Mouse (Mus musculus): Measurements from ENCODE around the gene Znrf4. TPM values are rescaled to one million over a fixed set of nuclear protein-coding genes. Genes with fewer than 3 reads are reported as not detected.
A peak's percentile ranks its signal among the peaks of the same experiment; 100 is the strongest.
"Not testable (repeated sequence)": the region's sequence is repeated elsewhere in the genome, so short reads cannot be mapped to it uniquely, and the experiment has no call there.

Gene Znrf4
- polyA plus RNA-seq, 1 experiment = not detected

DNA sequence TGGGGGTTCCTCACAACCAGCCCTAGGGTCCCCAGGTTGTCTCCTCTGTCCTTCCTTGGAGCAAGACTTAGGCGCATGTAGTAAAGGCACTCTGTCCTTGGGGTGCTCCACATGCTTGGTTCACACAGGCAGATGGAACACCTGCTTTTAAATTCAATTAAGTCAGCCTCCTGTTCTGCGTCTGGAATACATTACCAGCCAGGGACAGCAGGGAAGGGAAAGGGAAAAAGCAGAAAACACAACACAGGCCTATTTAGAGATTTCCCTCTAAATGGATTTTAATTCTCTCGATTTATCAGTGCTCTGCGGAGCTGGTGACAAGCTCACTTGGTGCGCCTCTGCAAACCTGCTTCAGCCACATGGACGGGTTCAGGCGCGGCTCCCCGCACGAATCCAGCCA lies 6.8 kb downstream of the Znrf4 start:
- H3K36me3 ChIP-seq (ENCODE audit: control insufficient read depth, insufficient read depth, low read length, poor library complexity, severe bottlenecking) = no peaks in the 10 kb centered on the region
- no peaks in the 10 kb centered on the region for H3K9me3 ChIP-seq (replicated peaks; ENCODE audit: control insufficient read depth, insufficient read depth, low read length, poor library complexity, severe bottlenecking)
- TF ChIP-seq CTCF (IDR thresholded peaks at IDR 0.05; ENCODE audit: low read depth, low read length) (no peak), POLR2A (IDR thresholded peaks at IDR 0.05; ENCODE audit: insufficient read depth, low read length) (no peak), EP300 (IDR thresholded peaks at IDR 0.05; ENCODE audit: insufficient read depth, low read depth, low read length) (no peak)
- H3K27ac ChIP-seq (ENCODE audit: insufficient read depth, low read length) = no peak overlapping the region
- no peak overlapping the region for H3K9ac ChIP-seq (ENCODE audit: low read depth, poor library complexity, severe bottlenecking)
- no peak overlapping the region for H3K4me3 ChIP-seq (ENCODE audit: low read depth, low read length)
- H3K4me1 ChIP-seq (ENCODE audit: control insufficient read depth, insufficient read depth, low read length) = peaks cover 8% of the 10 kb centered on the region
- H3K27me3 ChIP-seq (ENCODE audit: control insufficient read depth, insufficient read depth, low read length, poor library complexity, severe bottlenecking) = no peaks in the 10 kb centered on the region

DNA sequence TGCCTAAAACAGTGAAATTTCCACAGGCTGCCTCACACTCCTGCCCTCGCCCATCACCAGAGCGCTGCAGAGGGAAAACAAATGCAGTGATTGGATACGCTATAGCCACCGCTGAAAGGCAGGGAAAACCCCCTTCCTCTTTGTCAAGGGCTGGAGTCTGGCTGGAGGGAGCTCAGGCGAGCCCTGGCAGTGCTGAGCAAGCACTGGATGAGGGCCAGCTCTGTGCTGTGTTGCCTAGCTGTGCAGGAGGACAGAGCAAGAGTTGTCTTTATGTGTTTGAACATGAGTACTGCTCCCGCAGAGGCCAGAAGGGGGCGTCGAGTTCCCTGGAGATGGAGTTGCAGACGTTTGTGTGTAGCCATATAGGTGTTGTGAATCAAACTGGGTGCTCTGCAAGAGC lies 9.7 kb downstream of the Znrf4 start:
- Histone ChIP-seq H3K27me3 (ENCODE audit: control insufficient read depth, insufficient read depth, low read length, poor library complexity, severe bottlenecking) (no peaks in the 10 kb centered on the region), H3K27ac (ENCODE audit: insufficient read depth, low read length) (no peak overlapping the region), H3K4me3 (ENCODE audit: low read depth, low read length) (no peak overlapping the region), H3K9ac (ENCODE audit: low read depth, poor library complexity, severe bottlenecking) (no peak overlapping the region), H3K4me1 (ENCODE audit: control insufficient read depth, insufficient read depth, low read length) (peaks cover 4% of the 10 kb centered on the region), H3K9me3 (replicated peaks; ENCODE audit: control insufficient read depth, insufficient read depth, low read length, poor library complexity, severe bottlenecking) (no peaks in the 10 kb centered on the region), H3K36me3 (ENCODE audit: control insufficient read depth, insufficient read depth, low read length, poor library complexity, severe bottlenecking) (no peaks in the 10 kb centered on the region)
- no peak for TF ChIP-seq EP300 (IDR thresholded peaks at IDR 0.05; ENCODE audit: insufficient read depth, low read depth, low read length)
- TF ChIP-seq CTCF (IDR thresholded peaks at IDR 0.05; ENCODE audit: low read depth, low read length) = peak; percentile 76
- no peak for TF ChIP-seq POLR2A (IDR thresholded peaks at IDR 0.05; ENCODE audit: insufficient read depth, low read length)

GRCm38 (mm10) chr17:56501635-56502400 lies 10.4 kb downstream of the Znrf4 start:
- H3K9me3 ChIP-seq (replicated peaks; ENCODE audit: control insufficient read depth, insufficient read depth, low read length, poor library complexity, severe bottlenecking); H3K27me3 ChIP-seq (ENCODE audit: control insufficient read depth, insufficient read depth, low read length, poor library complexity, severe bottlenecking); H3K9ac ChIP-seq (ENCODE audit: low read depth, poor library complexity, severe bottlenecking); H3K27ac ChIP-seq (ENCODE audit: insufficient read depth, low read length); H3K4me3 ChIP-seq (ENCODE audit: low read depth, low read length); H3K36me3 ChIP-seq (ENCODE audit: control insufficient read depth, insufficient read depth, low read length, poor library complexity, severe bottlenecking); H3K4me1 ChIP-seq (ENCODE audit: control insufficient read depth, insufficient read depth, low read length): not testable (repeated sequence)

DNA sequence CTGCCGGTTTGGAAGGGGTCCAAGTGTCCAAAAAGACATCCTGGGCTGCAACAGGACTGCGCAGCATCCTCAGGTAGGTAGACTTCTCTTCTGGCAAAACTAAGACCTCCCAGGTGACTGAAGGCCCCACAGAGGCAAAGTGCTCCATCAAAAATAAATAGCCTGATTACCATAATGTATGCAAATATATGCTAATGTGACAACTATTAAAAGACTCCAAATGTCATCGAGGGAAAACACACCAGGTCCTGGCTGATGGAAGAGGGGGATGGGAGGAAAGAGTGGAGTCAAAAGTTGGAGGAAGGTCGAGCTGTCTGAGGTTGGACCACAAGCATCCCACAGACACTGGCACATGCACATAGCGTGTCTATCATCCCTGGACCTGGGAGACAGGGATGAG lies 13.0 kb downstream of the Znrf4 start:
- Histone ChIP-seq H3K27ac (ENCODE audit: insufficient read depth, low read length) (no peak overlapping the region), H3K36me3 (ENCODE audit: control insufficient read depth, insufficient read depth, low read length, poor library complexity, severe bottlenecking) (no peaks in the 10 kb centered on the region), H3K27me3 (ENCODE audit: control insufficient read depth, insufficient read depth, low read length, poor library complexity, severe bottlenecking) (no peaks in the 10 kb centered on the region), H3K9me3 (replicated peaks; ENCODE audit: control insufficient read depth, insufficient read depth, low read length, poor library complexity, severe bottlenecking) (peaks cover 7% of the 10 kb centered on the region), H3K4me3 (ENCODE audit: low read depth, low read length) (no peak overlapping the region), H3K9ac (ENCODE audit: low read depth, poor library complexity, severe bottlenecking) (no peak overlapping the region), H3K4me1 (ENCODE audit: control insufficient read depth, insufficient read depth, low read length) (no peaks in the 10 kb centered on the region)
- no peak for TF ChIP-seq CTCF (IDR thresholded peaks at IDR 0.05; ENCODE audit: low read depth, low read length)
- no peak for TF ChIP-seq EP300 (IDR thresholded peaks at IDR 0.05; ENCODE audit: insufficient read depth, low read depth, low read length)
- no peak for TF ChIP-seq POLR2A (IDR thresholded peaks at IDR 0.05; ENCODE audit: insufficient read depth, low read length)

GRCm38 (mm10) chr17:56494480-56494879 lies 17.8 kb downstream of the Znrf4 start:
- no peak overlapping the region for H3K4me3 ChIP-seq (ENCODE audit: low read depth, low read length)
- no peak overlapping the region for H3K9ac ChIP-seq (ENCODE audit: low read depth, poor library complexity, severe bottlenecking)
- no peaks in the 10 kb centered on the region for H3K4me1 ChIP-seq (ENCODE audit: control insufficient read depth, insufficient read depth, low read length)
- peaks cover 22% of the 10 kb centered on the region for H3K9me3 ChIP-seq (replicated peaks; ENCODE audit: control insufficient read depth, insufficient read depth, low read length, poor library complexity, severe bottlenecking)
- no peak overlapping the region for H3K27ac ChIP-seq (ENCODE audit: insufficient read depth, low read length)
- no peaks in the 10 kb centered on the region for H3K36me3 ChIP-seq (ENCODE audit: control insufficient read depth, insufficient read depth, low read length, poor library complexity, severe bottlenecking)
- TF ChIP-seq CTCF (IDR thresholded peaks at IDR 0.05; ENCODE audit: low read depth, low read length) = no peak
- H3K27me3 ChIP-seq (ENCODE audit: control insufficient read depth, insufficient read depth, low read length, poor library complexity, severe bottlenecking) = no peaks in the 10 kb centered on the region

- Histone ChIP-seq H3K36me3 (ENCODE audit: control insufficient read depth, insufficient read depth, low read length, poor library complexity, severe bottlenecking) (no peaks in the 10 kb centered on the region), H3K27ac (ENCODE audit: insufficient read depth, low read length) (no peak overlapping the region), H3K27me3 (ENCODE audit: control insufficient read depth, insufficient read depth, low read length, poor library complexity, severe bottlenecking) (no peaks in the 10 kb centered on the region), H3K4me3 (ENCODE audit: low read depth, low read length) (no peak overlapping the region), H3K9me3 (replicated peaks; ENCODE audit: control insufficient read depth, insufficient read depth, low read length, poor library complexity, severe bottlenecking) (peaks cover 22% of the 10 kb centered on the region), H3K9ac (ENCODE audit: low read depth, poor library complexity, severe bottlenecking) (no peak overlapping the region), H3K4me1 (ENCODE audit: control insufficient read depth, insufficient read depth, low read length) (no peaks in the 10 kb centered on the region)
- no peak for TF ChIP-seq EP300 (IDR thresholded peaks at IDR 0.05; ENCODE audit: insufficient read depth, low read depth, low read length)
- no peak for TF ChIP-seq POLR2A (IDR thresholded peaks at IDR 0.05; ENCODE audit: insufficient read depth, low read length)
- TF ChIP-seq CTCF (IDR thresholded peaks at IDR 0.05; ENCODE audit: low read depth, low read length) = no peak
These were observed 18.4 kb downstream of the Znrf4 start for GRCm38 (mm10) chr17:56493841-56494240.
